Mouse (Mus musculus): ENCODE results near the gene Ppp1r3d. TPM values are rescaled to one million over a fixed set of nuclear protein-coding genes. Genes with fewer than 3 reads are reported as not detected.

The Ppp1r3d gene
- 3.0 and 3.2 TPM in 2 replicates for total RNA-seq (2017)

DNA sequence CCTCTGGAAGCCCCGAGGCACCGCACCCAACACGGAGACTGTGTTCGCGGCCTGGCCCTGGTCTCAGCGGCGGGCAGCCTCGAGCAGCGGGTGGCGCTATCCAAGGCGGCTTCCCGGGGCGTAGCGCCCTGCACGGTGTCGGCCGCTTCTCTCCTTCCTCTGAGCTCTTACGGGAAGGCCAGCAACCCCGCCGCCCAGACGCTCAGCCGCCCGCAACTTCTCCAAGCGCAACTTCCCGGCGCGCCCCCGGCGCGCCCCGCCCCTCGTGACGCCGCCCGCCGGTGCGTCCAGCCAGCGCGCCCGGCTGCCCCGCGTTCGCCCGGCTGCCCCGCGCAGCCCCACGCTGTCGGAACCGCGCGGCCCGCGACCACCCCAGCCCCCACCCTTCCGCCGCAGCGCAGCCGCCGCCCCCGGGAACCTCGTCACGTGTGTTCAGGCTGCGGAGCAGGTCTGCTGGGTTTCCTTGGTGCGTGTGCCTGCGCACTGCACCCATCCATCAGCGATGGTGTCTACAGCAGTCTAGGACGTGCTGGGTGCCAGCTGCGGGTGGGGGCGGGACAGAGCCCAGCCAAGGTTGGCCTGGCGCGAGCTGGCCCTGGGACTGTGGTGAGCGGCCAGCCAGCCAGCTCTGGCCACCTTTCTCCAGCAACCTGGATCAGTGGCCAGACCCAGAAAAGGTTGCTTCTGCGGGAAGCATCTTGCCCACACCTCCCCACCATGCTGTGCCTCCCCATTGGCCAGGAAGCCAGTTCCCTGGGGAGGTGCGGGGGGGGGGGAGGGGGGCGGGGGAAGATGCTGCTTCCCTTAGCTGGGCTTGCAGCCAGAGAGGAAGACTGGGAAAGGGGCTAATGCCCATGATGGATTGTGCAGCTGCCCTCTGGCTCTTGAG lies at the start of gene Ppp1r3d, which contains the start of gene Fam217b:
Gene Ppp1r3d (minus strand): TSS at position 212 of the 889 bp plus-strand sequence.
Gene Fam217b (plus strand): TSS at position 264 of the 889 bp plus-strand sequence.
- ATAC-seq (replicated peaks; ENCODE audit: low read depth, poor library complexity, severe bottlenecking), result peak; percentile 62

- no peak for ATAC-seq (replicated peaks; ENCODE audit: low read depth, poor library complexity, severe bottlenecking)
These were observed 46.1 kb upstream of the Ppp1r3d start for GRCm38 (mm10) chr2:178460353-178460752.

DNA sequence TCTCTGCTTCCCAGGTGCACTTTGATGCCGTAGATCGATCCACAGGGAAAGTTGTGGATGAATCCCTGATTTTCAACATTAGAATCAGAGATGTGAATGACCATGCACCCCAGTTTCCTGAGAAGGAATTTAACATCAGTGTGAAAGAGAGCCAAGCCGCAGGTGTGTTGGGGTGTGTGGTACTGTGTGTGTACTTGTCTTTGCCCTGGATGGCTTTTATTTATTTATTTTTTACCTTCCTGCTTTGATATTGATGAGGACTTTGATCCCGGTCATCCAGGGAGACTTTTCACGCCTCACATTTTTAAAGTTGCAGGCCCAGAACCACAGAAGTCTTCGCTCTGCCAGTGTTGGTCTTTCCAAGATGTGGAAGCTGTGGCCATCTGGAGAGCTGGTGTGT lies 43.1 kb upstream of the Ppp1r3d start:
- no peak for ATAC-seq (replicated peaks; ENCODE audit: low read depth, poor library complexity, severe bottlenecking)

- ATAC-seq (replicated peaks; ENCODE audit: low read depth, poor library complexity, severe bottlenecking), result no peak
These were observed 40.6 kb upstream of the Ppp1r3d start for GRCm38 (mm10) chr2:178454664-178455516.

GRCm38 (mm10) chr2:178450961-178451360 lies 36.7 kb upstream of the Ppp1r3d start:
- ATAC-seq (replicated peaks; ENCODE audit: low read depth, poor library complexity, severe bottlenecking), result no peak

- no peak for ATAC-seq (replicated peaks; ENCODE audit: low read depth, poor library complexity, severe bottlenecking)
These were observed 36.0 kb upstream of the Ppp1r3d start for GRCm38 (mm10) chr2:178450236-178450635.

DNA sequence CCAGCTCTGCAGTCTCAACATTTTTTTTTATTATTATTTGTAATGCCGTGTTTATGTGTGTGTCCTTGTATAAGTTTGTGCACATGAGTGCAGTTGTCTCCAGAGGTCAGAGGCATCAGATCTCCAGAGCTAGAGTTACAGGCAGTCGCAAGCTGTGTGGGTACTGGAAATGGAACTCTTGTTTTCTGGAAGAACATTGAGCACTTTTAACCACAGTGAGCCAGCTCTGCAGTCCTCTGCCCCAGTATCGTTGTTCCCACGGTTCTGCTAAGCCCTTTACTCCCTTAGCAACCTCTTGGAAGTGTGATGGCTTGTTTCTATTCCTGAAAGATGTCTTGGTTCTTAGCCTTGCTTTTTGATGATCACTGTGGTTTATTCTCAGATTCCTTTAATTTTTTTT lies 35.1 kb upstream of the Ppp1r3d start:
- no peak for ATAC-seq (replicated peaks; ENCODE audit: low read depth, poor library complexity, severe bottlenecking)

GRCm38 (mm10) chr2:178437311-178437710 lies 23.0 kb upstream of the Ppp1r3d start:
- no peak for ATAC-seq (replicated peaks; ENCODE audit: low read depth, poor library complexity, severe bottlenecking)

- no peak for ATAC-seq (replicated peaks; ENCODE audit: low read depth, poor library complexity, severe bottlenecking)
These were observed 19.6 kb upstream of the Ppp1r3d start for GRCm38 (mm10) chr2:178433903-178434302.

GRCm38 (mm10) chr2:178433495-178433894 lies 19.2 kb upstream of the Ppp1r3d start:
- ATAC-seq (replicated peaks; ENCODE audit: low read depth, poor library complexity, severe bottlenecking), result no peak

GRCm38 (mm10) chr2:178430231-178430630 lies 16.0 kb upstream of the Ppp1r3d start, which contains the start of gene Cdh26:
Gene Cdh26 (plus strand): TSS chr2:178430531.
- ATAC-seq (replicated peaks; ENCODE audit: low read depth, poor library complexity, severe bottlenecking), result no peak

DNA sequence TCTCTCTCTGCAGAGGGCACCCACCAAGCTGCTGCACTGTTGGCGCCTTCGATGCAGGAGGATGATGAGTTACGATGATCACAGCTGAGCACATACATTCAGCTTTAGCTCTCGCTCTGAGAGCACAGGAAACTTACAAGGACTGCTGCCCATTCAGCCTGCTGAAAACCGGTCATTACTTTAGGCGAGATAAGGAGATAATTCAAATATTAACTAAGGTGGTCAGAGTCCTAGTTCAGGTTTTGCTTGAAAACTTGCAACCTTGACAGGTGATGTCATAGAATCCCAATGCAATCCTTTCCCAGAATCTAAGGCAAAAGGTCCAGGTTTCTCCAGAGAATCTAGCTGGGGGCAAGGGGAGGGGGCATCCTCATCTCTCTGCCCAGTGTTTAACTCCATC lies 15.2 kb upstream of the Ppp1r3d start:
- no peak for ATAC-seq (replicated peaks; ENCODE audit: low read depth, poor library complexity, severe bottlenecking)

DNA sequence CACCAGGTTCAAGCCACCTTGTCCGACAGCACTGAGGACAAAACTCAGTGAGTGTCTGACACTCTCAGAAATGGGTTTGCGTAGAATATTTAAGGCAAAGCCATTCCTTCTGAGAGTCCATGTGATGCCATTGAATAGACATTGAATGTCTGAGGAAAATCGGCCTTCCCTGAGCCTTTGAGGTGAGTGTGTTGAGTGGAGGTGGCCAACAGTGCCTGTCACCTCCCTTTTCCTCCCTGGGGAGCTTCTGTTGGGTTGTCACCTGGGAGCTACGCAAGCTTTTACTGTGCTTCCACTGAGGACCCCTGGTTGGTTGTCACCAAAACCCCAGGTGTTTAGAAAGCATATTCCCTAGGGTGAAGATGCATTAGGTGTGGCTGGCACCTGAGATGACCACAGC lies 14.4 kb upstream of the Ppp1r3d start:
- ATAC-seq (replicated peaks; ENCODE audit: low read depth, poor library complexity, severe bottlenecking), result no peak

- no peak for ATAC-seq (replicated peaks; ENCODE audit: low read depth, poor library complexity, severe bottlenecking)
These were observed 13.9 kb upstream of the Ppp1r3d start for GRCm38 (mm10) chr2:178428183-178428582.

DNA sequence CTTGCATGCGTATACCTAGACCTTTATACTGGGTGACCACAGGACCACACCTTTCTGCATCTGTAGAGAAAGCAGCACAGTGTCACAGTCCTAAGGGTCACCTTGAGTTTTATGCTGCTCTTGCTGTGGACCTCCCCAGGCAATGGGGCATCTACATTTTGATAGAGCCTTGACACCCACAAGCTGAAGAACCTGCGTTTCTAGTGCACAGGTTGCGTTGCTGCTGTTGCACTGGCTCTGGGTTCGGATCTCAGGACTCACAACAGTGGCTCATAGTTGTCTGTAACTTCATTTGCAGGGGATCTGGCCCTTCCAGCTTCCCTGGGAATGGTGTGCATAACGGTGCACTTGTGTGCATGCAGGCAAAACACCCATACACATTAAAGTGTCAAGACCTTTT lies 12.9 kb upstream of the Ppp1r3d start:
- ATAC-seq (replicated peaks; ENCODE audit: low read depth, poor library complexity, severe bottlenecking), result no peak

- ATAC-seq (replicated peaks; ENCODE audit: low read depth, poor library complexity, severe bottlenecking), result peak; percentile 76
These were observed 12.0 kb upstream of the Ppp1r3d start for GRCm38 (mm10) chr2:178426229-178426628.

- ATAC-seq (replicated peaks; ENCODE audit: low read depth, poor library complexity, severe bottlenecking), result no peak
These were observed 9.0 kb upstream of the Ppp1r3d start for GRCm38 (mm10) chr2:178423223-178423622.

DNA sequence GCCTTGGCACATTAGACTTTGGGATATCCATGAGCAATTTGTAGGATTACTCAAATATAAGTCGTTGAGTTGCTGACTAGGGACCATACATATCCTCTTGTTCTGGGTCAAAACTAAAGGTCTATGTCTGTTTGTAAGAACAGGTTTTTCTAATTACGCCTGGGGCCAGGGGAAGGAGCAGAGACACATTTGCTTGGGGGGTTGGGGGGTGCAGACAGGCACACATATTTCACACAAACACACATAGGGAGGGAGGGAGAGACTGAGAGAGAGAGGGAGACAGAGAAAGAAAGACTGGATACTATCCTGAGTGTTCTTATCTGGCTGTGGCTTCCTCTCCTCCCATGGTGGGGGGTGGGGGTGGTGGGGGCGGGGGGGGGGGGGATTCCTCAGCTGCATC lies 7.9 kb upstream of the Ppp1r3d start:
- ATAC-seq (replicated peaks; ENCODE audit: low read depth, poor library complexity, severe bottlenecking), result no peak

DNA sequence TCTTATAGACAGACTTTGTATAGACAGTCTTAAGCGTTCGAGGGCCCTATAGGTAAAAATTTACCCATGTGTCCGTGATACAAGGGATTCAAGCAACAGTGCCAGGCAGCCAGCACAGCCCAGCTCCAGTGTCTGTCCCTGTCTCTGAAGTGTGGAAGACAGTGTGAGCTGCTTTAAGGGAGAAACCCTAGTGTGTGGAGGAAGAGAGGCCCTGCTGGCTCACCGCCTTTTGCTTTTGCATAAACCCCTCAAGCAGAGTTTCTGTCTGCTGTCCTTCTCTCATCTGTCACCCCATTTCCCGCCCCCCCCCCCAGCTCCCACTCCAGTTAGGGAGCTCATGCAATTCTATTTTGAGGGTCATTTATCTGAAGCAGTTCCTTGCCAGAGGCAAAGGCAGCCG lies 7.3 kb upstream of the Ppp1r3d start:
- ATAC-seq (replicated peaks; ENCODE audit: low read depth, poor library complexity, severe bottlenecking), result no peak

GRCm38 (mm10) chr2:178420576-178420975 lies 6.3 kb upstream of the Ppp1r3d start:
- no peak for ATAC-seq (replicated peaks; ENCODE audit: low read depth, poor library complexity, severe bottlenecking)

DNA sequence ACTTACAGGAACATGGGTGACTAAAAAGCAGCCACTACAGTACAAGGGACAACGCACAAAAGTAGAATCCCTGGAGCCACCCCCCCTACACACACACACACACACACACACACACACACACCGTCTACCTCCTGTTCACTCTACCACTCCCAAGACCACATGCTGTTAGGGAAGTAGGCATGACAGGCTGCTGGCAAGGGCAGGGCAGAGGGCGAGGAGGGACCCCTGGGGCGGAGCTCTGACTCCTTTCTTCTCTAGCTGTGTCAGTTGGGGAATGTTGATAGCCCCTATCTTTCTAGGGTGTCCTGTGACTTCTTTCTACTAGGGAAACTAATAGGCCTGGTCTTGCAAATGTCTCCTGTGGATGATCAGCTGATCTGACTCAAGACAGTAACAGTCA lies 2.7 kb upstream of the Ppp1r3d start:
- peak; percentile 55 for ATAC-seq (replicated peaks; ENCODE audit: low read depth, poor library complexity, severe bottlenecking)

All from common myeloid progenitor, adult 5-6 weeks (primary cell).